Comparison of ENCODE assay signal across 22 mouse cellular contexts in genomic region chr12:41710608-41711007, GRCm38 (mm10).
DNase-seq lines count a peak whose midpoint lies in the region; ATAC-seq and TF ChIP-seq lines count a peak whose summit lies in the region.
"Had no signal": no experiment of that assay in that cellular context is flagged by ENCODE, and none has a peak within 500 bp of the region (broad histone marks: within the 10 kb centered on the region; RNA-seq: fewer than 3 reads in every experiment).

No protein-coding gene starts in this region.

- 44% methylated on average over 2 of the region's 2 CpGs for WGBS in hindbrain, postnatal 0 days
- WGBS in hindbrain, embryonic 11.5 days = 85% methylated on average over 2 of the region's 2 CpGs
- 95% methylated on average over 2 of the region's 2 CpGs for WGBS in lung, postnatal 0 days

- H3K4me1 ChIP-seq in hindbrain, postnatal 0 days (ENCODE audit: insufficient read depth, low read length) = no peaks in the 10 kb centered on the region
- H3K4me1 ChIP-seq in hindbrain, embryonic 11.5 days (replicated peaks; ENCODE audit: control insufficient read depth, insufficient read depth, low read length) = no peaks in the 10 kb centered on the region
- H3K4me1 ChIP-seq in lung, postnatal 0 days (ENCODE audit: insufficient read depth, low read depth, low read length) = no peaks in the 10 kb centered on the region
- H3K4me1 ChIP-seq: embryonic facial prominence, embryonic 15.5 days; forebrain, embryonic 12.5 days; heart, embryonic 12.5 days; hindbrain, embryonic 12.5 days had no signal

- H3K4me2 ChIP-seq in hindbrain, postnatal 0 days (ENCODE audit: low read depth, low read length) = no peak overlapping the region
- no peak overlapping the region for H3K4me2 ChIP-seq in hindbrain, embryonic 11.5 days (replicated peaks; ENCODE audit: low read depth, low read length)
- no peak overlapping the region for H3K4me2 ChIP-seq in lung, postnatal 0 days (replicated peaks; ENCODE audit: low read depth, low read length)
- H3K4me2 ChIP-seq: embryonic facial prominence, embryonic 15.5 days; forebrain, embryonic 12.5 days; heart, embryonic 12.5 days; hindbrain, embryonic 12.5 days had no signal

- no peak overlapping the region for H3K27ac ChIP-seq in hindbrain, postnatal 0 days
- H3K27ac ChIP-seq in hindbrain, embryonic 11.5 days (ENCODE audit: low read depth, low read length) = no peak overlapping the region
- no peak overlapping the region for H3K27ac ChIP-seq in lung, postnatal 0 days (ENCODE audit: low read length)
- H3K27ac ChIP-seq: embryonic facial prominence, embryonic 15.5 days; forebrain, embryonic 12.5 days; gastrocnemius, adult 2 months; hindbrain, embryonic 12.5 days had no signal

- H3K9ac ChIP-seq in hindbrain, postnatal 0 days (replicated peaks; ENCODE audit: low read length) = no peak overlapping the region
- no peak overlapping the region for H3K9ac ChIP-seq in hindbrain, embryonic 11.5 days (ENCODE audit: low read depth, low read length)
- H3K9ac ChIP-seq in lung, postnatal 0 days (replicated peaks; ENCODE audit: low read depth) = no peak overlapping the region
- H3K9ac ChIP-seq: embryonic facial prominence, embryonic 15.5 days; forebrain, embryonic 12.5 days; forebrain, postnatal 0 days; heart, embryonic 12.5 days; hindbrain, embryonic 12.5 days had no signal

- no peak for TF ChIP-seq EP300 in lung, postnatal 0 days (IDR thresholded peaks at IDR 0.05)

- no peaks in the 10 kb centered on the region for H3K27me3 ChIP-seq in hindbrain, postnatal 0 days (ENCODE audit: insufficient read depth, low read length)
- H3K27me3 ChIP-seq in hindbrain, embryonic 11.5 days (ENCODE audit: control insufficient read depth, insufficient read depth, low read length) = no peaks in the 10 kb centered on the region
- H3K27me3 ChIP-seq in lung, postnatal 0 days (replicated peaks; ENCODE audit: insufficient read depth, low read length) = no peaks in the 10 kb centered on the region
- H3K27me3 ChIP-seq: embryonic facial prominence, embryonic 15.5 days; forebrain, embryonic 12.5 days; heart, embryonic 12.5 days; hindbrain, embryonic 12.5 days had no signal

- no peak overlapping the region for H3K4me3 ChIP-seq in hindbrain, postnatal 0 days (ENCODE audit: low read length)
- no peak overlapping the region for H3K4me3 ChIP-seq in hindbrain, embryonic 11.5 days (ENCODE audit: low read depth, low read length)
- no peak overlapping the region for H3K4me3 ChIP-seq in lung, postnatal 0 days (ENCODE audit: low read depth, low read length)
- H3K4me3 ChIP-seq: embryonic facial prominence, embryonic 15.5 days; forebrain, embryonic 12.5 days; gastrocnemius, adult 2 months; heart, embryonic 12.5 days; hindbrain, embryonic 12.5 days had no signal

- H3K9me3 ChIP-seq in hindbrain, postnatal 0 days (ENCODE audit: low read length) = no peaks in the 10 kb centered on the region
- H3K9me3 ChIP-seq in hindbrain, embryonic 11.5 days (ENCODE audit: control insufficient read depth, low read length) = no peaks in the 10 kb centered on the region
- no peaks in the 10 kb centered on the region for H3K9me3 ChIP-seq in lung, postnatal 0 days (ENCODE audit: low read length)
- H3K9me3 ChIP-seq: embryonic facial prominence, embryonic 15.5 days; forebrain, embryonic 12.5 days; heart, embryonic 12.5 days; hindbrain, embryonic 12.5 days had no signal

- DNase-seq in hindbrain, postnatal 0 days (ENCODE audit: low spot score) = peak; percentile 20
- DNase-seq in hindbrain, embryonic 11.5 days (ENCODE audit: low spot score) = no peak
- DNase-seq in cerebellum, adult 11 months = peak; percentile 17
- DNase-seq in cerebellum, adult 8-10 months = peak; percentile 28
- DNase-seq in cerebellum, postnatal 14 days = peak; percentile 51 to 76
- DNase-seq in lung, postnatal 0 days (ENCODE audit: low spot score) = no peak
- DNase-seq in T-cell, adult 2 months (ENCODE audit: low spot score) = no peak
- DNase-seq in thymus, postnatal 4 days = no peak
- DNase-seq: adrenal gland, adult 2 months; adrenal gland, postnatal 25 days; embryo, embryonic 11 days; forebrain, postnatal 0 days; gastrocnemius, adult 2 months; gastrocnemius, postnatal 25 days; heart, postnatal 36 days; kidney, adult 18-20 months had no signal

- no peak for TF ChIP-seq CTCF in hindbrain, postnatal 0 days (IDR thresholded peaks at IDR 0.05; ENCODE audit: low read depth)
- TF ChIP-seq CTCF in lung, postnatal 0 days (IDR thresholded peaks at IDR 0.05) = no peak

- H3K36me3 ChIP-seq in hindbrain, postnatal 0 days (ENCODE audit: insufficient read depth, low read length) = no peaks in the 10 kb centered on the region
- no peaks in the 10 kb centered on the region for H3K36me3 ChIP-seq in hindbrain, embryonic 11.5 days (ENCODE audit: control insufficient read depth, insufficient read depth, low read length)
- H3K36me3 ChIP-seq in lung, postnatal 0 days (ENCODE audit: insufficient read depth, low read length) = no peaks in the 10 kb centered on the region
- H3K36me3 ChIP-seq: embryonic facial prominence, embryonic 15.5 days; forebrain, embryonic 12.5 days; heart, embryonic 12.5 days; hindbrain, embryonic 12.5 days had no signal

- no peak for ATAC-seq in hindbrain, postnatal 0 days
- no peak for ATAC-seq in hindbrain, embryonic 11.5 days (ENCODE audit: low FRiP score)
- no peak for ATAC-seq in lung, postnatal 0 days
- ATAC-seq: activated CD4-positive, CD25-positive, alpha-beta regulatory T cell, adult 4 months; forebrain, postnatal 0 days; hindbrain, embryonic 16.5 days had no signal

Comparison
In these comparisons a context has a peak if more than half of its experiments do, and no peak if none do; other contexts are left out.
1. DNase-seq: peak in hindbrain, postnatal 0 days (single experiment), cerebellum, adult 11 months (single experiment), cerebellum, adult 8-10 months (single experiment) and cerebellum, postnatal 14 days (2 of 2); none in hindbrain, embryonic 11.5 days (single experiment), lung, postnatal 0 days (single experiment), T-cell, adult 2 months (single experiment) and thymus, postnatal 4 days (single experiment).